ENCODE assay signal across 7 mouse cellular contexts in the genomic region with DNA sequence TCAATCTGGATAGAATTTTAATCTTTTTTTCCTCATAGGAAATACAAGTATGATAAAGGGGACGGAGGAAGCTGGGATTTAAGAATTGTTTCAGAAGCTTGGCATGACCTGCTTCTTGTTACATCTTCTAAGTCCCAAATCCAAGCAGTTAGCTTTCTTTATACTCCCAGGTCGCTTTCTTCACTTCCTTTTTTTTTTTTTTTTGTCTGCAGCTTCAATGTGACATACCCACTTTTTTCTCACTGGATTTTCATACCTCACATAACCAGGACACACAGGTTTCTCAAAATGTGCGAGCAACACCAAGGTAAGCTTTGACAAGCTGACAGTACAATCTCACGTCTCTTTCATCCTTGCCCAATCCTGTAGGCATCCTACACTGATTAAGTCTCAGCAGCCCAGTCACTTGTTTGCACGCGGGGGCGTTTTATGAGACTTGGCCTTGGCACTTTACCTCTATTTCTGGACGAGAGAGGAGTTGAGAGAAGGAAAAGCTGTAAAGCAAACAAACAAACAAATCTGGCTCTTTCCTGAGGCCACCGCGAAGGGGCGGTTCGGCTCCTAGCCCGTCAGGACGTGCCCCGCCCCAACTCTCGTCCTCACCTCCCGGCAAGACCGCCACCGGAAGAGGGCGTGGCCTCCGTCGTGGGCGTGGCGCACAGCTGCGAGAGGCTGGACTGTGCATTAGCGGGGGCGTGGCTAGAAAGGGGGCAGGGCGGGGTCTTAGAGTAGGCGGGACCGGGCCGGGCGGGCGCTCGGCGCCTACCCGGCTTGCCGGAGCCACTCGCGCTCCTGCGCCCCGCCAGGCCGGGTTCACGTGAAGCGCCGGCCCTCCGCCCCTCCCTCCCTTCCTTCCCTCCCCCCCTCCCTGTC. TPM values are rescaled to one million over a fixed set of nuclear protein-coding genes. Genes with fewer than 3 reads are reported as not detected.
A peak's percentile ranks its signal among the peaks of the same experiment; 100 is the strongest.
DNase-seq lines count a peak whose midpoint lies in the region; ATAC-seq lines count a peak whose summit lies in the region.

Gene Itprid2 (plus strand): TSS at position 825 of the 873 bp plus-strand sequence.

- peak within 1 kb of the TSS; percentile 88 for H3K9ac ChIP-seq in intestine, embryonic 16.5 days (ENCODE audit: low read depth, low read length)
- H3K9ac ChIP-seq in midbrain, embryonic 11.5 days (ENCODE audit: low read length): peak within 1 kb of the TSS; percentile 79

- peak within 1 kb of the TSS; percentile 93 for H3K4me3 ChIP-seq in intestine, embryonic 16.5 days (ENCODE audit: low read length)
- peak within 1 kb of the TSS; percentile 57 for H3K4me3 ChIP-seq in midbrain, embryonic 11.5 days (ENCODE audit: low read depth, low read length)

- H3K36me3 ChIP-seq in intestine, embryonic 16.5 days (ENCODE audit: control insufficient read depth, insufficient read depth, low read length): no peaks in the 10 kb centered on the region
- no peaks in the 10 kb centered on the region for H3K36me3 ChIP-seq in midbrain, embryonic 11.5 days (ENCODE audit: control insufficient read depth, insufficient read depth, low read length)

- H3K27ac ChIP-seq in intestine, embryonic 16.5 days (ENCODE audit: low read length): peak within 1 kb of the TSS; percentile 95
- peak within 1 kb of the TSS; percentile 30; the same call in 1 of the 2 replicates for H3K27ac ChIP-seq in midbrain, embryonic 11.5 days (ENCODE audit: low read depth, low read length)

- peaks cover 7% of the 10 kb centered on the region for H3K4me1 ChIP-seq in intestine, embryonic 16.5 days (ENCODE audit: control insufficient read depth, insufficient read depth, low read length)
- H3K4me1 ChIP-seq in midbrain, embryonic 11.5 days (ENCODE audit: control insufficient read depth, insufficient read depth, low read length): peaks cover 6% of the 10 kb centered on the region

- H3K27me3 ChIP-seq in intestine, embryonic 16.5 days (replicated peaks; ENCODE audit: control insufficient read depth, insufficient read depth, low read length): no peaks in the 10 kb centered on the region
- peaks cover 2% of the 10 kb centered on the region; the same call in 1 of the 2 replicates for H3K27me3 ChIP-seq in midbrain, embryonic 11.5 days (ENCODE audit: control insufficient read depth, insufficient read depth, low read length)

- WGBS in intestine, embryonic 16.5 days: 3% methylated on average over 36 of the region's 46 CpGs
- 3% methylated on average over 46 of the region's 46 CpGs for WGBS in midbrain, embryonic 11.5 days

- ATAC-seq in intestine, embryonic 16.5 days: peak; percentile 99
- peak; percentile 100 for ATAC-seq in midbrain, embryonic 11.5 days (ENCODE audit: low FRiP score)

- peak within 1 kb of the TSS; percentile 60 for H3K4me2 ChIP-seq in intestine, embryonic 16.5 days (ENCODE audit: low read depth, low read length)
- H3K4me2 ChIP-seq in midbrain, embryonic 11.5 days: peak within 1 kb of the TSS; percentile 95

- peak; percentile 96 for DNase-seq in adrenal gland, adult 8-10 months
- peak; percentile 100 for DNase-seq in embryo, embryonic 9.5 days (ENCODE audit: extremely low spot score)
- DNase-seq in gastrocnemius, postnatal 4 days (ENCODE audit: low spot score in 2 of 2): peak; percentile 97 to 99
- peak; percentile 91 to 93 for DNase-seq in left cerebral cortex, postnatal 36 days (ENCODE audit: low spot score in 2 of 2)
- DNase-seq in midbrain, embryonic 11.5 days (ENCODE audit: low spot score, missing footprints): peak; percentile 100
- DNase-seq in skeletal muscle tissue, adult 2 months (ENCODE audit: low read depth, low spot score): peak; percentile 98

- H3K9me3 ChIP-seq in intestine, embryonic 16.5 days (ENCODE audit: control insufficient read depth, low read length): no peaks in the 10 kb centered on the region
- H3K9me3 ChIP-seq in midbrain, embryonic 11.5 days (ENCODE audit: control insufficient read depth, low read length): no peaks in the 10 kb centered on the region

- intact Hi-C loops in left cerebral cortex, postnatal 36 days (cut with DNase I): loop anchor here (5.0 kb wide), 2 partner anchors 122 to 133 kb away; no protein-coding TSS in a partner anchor

RNA-seq across cellular contexts. Expression of gene Itprid2, which starts in this region (rescaled TPM):
- 10 to 100 TPM; 35.1 to 49.1 (median 43.9) TPM for total RNA-seq in adrenal gland, adult 8-10 months (2022)
- 10 to 100 TPM; 19.1 to 25.1 TPM for total RNA-seq in gastrocnemius, postnatal 4 days (2021)
- 15.5 and 17.6 TPM in 2 replicates for polyA plus RNA-seq in intestine, embryonic 16.5 days (2015; fragmentation: Nextera tagmentation; extraction: Ambion mirVana)
- total RNA-seq in left cerebral cortex, postnatal 36 days (2021): 10 to 100 TPM; 32.3 to 39.3 TPM
- 5.8 and 6.1 TPM in 2 replicates for polyA plus RNA-seq in midbrain, embryonic 11.5 days (2014; fragmentation: Nextera tagmentation; extraction: Ambion mirVana)

Comparison
In these comparisons a context has a peak if more than half of its experiments do, and no peak if none do; other contexts are left out.
1. Peak in every context shown above with its lines: DNase-seq, ATAC-seq, H3K4me3 ChIP-seq and H3K27ac ChIP-seq.